Mouse (Mus musculus) lung, postnatal 25 days (tissue): ENCODE results near the gene Hoxd10.

Source experiments
- DNase-seq: peaks from one replicate; pipeline ENCODE4 v3.0.0; 2022; ENCODE audit warnings: low spot score

Gene Hoxd10

GRCm38 (mm10) chr2:74710929-74711543 lies 19.3 kb downstream of the Hoxd10 start:
- DNase-seq, result no peak

- DNase-seq, result no peak
Measured at GRCm38 (mm10) chr2:74711721-74712621, 20.2 kb downstream of the Hoxd10 start, which contains the start of the genes Hoxd3 and Hoxd4. Gene Hoxd3 (plus strand): TSS chr2:74711927. Gene Hoxd4 (plus strand): TSS chr2:74711929.

GRCm38 (mm10) chr2:74713239-74714150 lies 21.8 kb downstream of the Hoxd10 start:
- DNase-seq, result no peak

- no peak for DNase-seq
Measured at GRCm38 (mm10) chr2:74714156-74714789, 22.5 kb downstream of the Hoxd10 start.

- no peak for DNase-seq
Measured at GRCm38 (mm10) chr2:74714881-74715280, 23.2 kb downstream of the Hoxd10 start.

GRCm38 (mm10) chr2:74715504-74716241 lies 23.9 kb downstream of the Hoxd10 start:
- peak; percentile 73 for DNase-seq

- no peak for DNase-seq
Measured at GRCm38 (mm10) chr2:74720384-74720783, 28.7 kb downstream of the Hoxd10 start.

- DNase-seq, result no peak
Measured at GRCm38 (mm10) chr2:74720955-74721491, 29.3 kb downstream of the Hoxd10 start.

GRCm38 (mm10) chr2:74721882-74722281 lies 30.2 kb downstream of the Hoxd10 start:
- no peak for DNase-seq

- DNase-seq, result no peak
Measured at GRCm38 (mm10) chr2:74722949-74723348, 31.2 kb downstream of the Hoxd10 start.

- no peak for DNase-seq
Measured at GRCm38 (mm10) chr2:74724244-74725015, 32.7 kb downstream of the Hoxd10 start.

- no peak for DNase-seq
Measured at GRCm38 (mm10) chr2:74725171-74725570, 33.4 kb downstream of the Hoxd10 start.

GRCm38 (mm10) chr2:74726551-74726950 lies 34.8 kb downstream of the Hoxd10 start, which contains the start of gene Gm28230:
Gene Gm28230 (plus strand): TSS chr2:74726728.
- DNase-seq, result no peak

GRCm38 (mm10) chr2:74726973-74727639 lies 35.4 kb downstream of the Hoxd10 start:
- DNase-seq, result no peak

GRCm38 (mm10) chr2:74727640-74728302 lies 36.0 kb downstream of the Hoxd10 start:
- DNase-seq, result no peak

- DNase-seq, result no peak
Measured at GRCm38 (mm10) chr2:74728303-74728680, 36.6 kb downstream of the Hoxd10 start.

- no peak for DNase-seq
Measured at GRCm38 (mm10) chr2:74730331-74730730, 38.6 kb downstream of the Hoxd10 start.

GRCm38 (mm10) chr2:74731055-74731454 lies 39.3 kb downstream of the Hoxd10 start:
- no peak for DNase-seq
